Mouse (Mus musculus): ENCODE results near the gene Plpp4.

DNA sequence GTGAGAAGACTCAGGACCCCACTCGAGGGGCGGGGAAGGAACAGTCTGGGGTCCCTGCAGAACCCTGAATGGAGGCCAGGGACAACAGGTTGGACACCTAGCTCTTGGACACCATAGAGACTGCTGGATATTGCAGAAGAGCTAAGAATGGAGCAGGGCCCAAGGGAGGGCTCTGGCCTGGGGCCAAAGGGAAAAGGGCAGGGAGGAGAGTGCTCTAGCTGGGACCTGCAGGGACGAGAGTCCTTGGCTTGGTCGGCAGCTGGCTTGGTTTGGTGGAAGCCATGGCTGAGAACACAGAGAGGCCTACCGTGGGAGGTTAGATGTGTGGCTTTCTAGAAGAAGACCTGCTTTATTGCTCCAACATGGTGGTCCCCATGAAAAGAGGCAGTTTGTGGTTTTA is 139.7 kb downstream of the Plpp4 start:
- no peak for TF ChIP-seq POLR2A (IDR thresholded peaks at IDR 0.05; ENCODE audit: insufficient read length, low read depth)
- no peak for TF ChIP-seq POLR2AphosphoS2 (IDR thresholded peaks at IDR 0.05; ENCODE audit: insufficient read length, low read depth)
- no peak for TF ChIP-seq MAX (IDR thresholded peaks at IDR 0.05; ENCODE audit: low read depth)
- TF ChIP-seq MYOG (IDR thresholded peaks at IDR 0.05; ENCODE audit: control insufficient read depth in 1 of 3, insufficient read depth in 1 of 3, insufficient read length in 2 of 3, low read depth in 2 of 3): no peak
- no peak for TF ChIP-seq USF1 (IDR thresholded peaks at IDR 0.05; ENCODE audit: low read depth)

Measured in myocyte (in vitro differentiated cells).